Mouse (Mus musculus) lung, postnatal 10 days (tissue): ENCODE measurements around the gene Ppt2.

Source experiments
- DNase-seq: peaks from one replicate; pipeline ENCODE4 v3.0.0; 2021

Ppt2 gene

GRCm38 (mm10) chr17:34655581-34655991 lies 27.3 kb upstream of the Ppt2 start:
- peak; percentile 95 for DNase-seq

- DNase-seq, result peak; percentile 87
These were observed 26.9 kb upstream of the Ppt2 start for GRCm38 (mm10) chr17:34655160-34655559.

- DNase-seq, result peak; percentile 50
These were observed 26.1 kb upstream of the Ppt2 start for GRCm38 (mm10) chr17:34654392-34654791.

- peak; percentile 86 for DNase-seq
These were observed 25.5 kb upstream of the Ppt2 start for GRCm38 (mm10) chr17:34653746-34654285.

GRCm38 (mm10) chr17:34652985-34653384 lies 24.7 kb upstream of the Ppt2 start:
- DNase-seq, result no peak

- no peak for DNase-seq
These were observed 24.2 kb upstream of the Ppt2 start for GRCm38 (mm10) chr17:34652546-34652945.

GRCm38 (mm10) chr17:34651507-34652221 lies 23.4 kb upstream of the Ppt2 start:
- peak; percentile 69 for DNase-seq

- no peak for DNase-seq
These were observed 22.5 kb upstream of the Ppt2 start for GRCm38 (mm10) chr17:34650781-34651180.

- no peak for DNase-seq
These were observed 21.0 kb upstream of the Ppt2 start for GRCm38 (mm10) chr17:34649106-34649864.

- DNase-seq, result no peak
These were observed 20.0 kb upstream of the Ppt2 start for GRCm38 (mm10) chr17:34648141-34648890.

- DNase-seq, result peak; percentile 98
These were observed 18.8 kb upstream of the Ppt2 start, which contains the start of gene Atf6b for GRCm38 (mm10) chr17:34646906-34647787. Gene Atf6b (plus strand): TSS chr17:34647146.

GRCm38 (mm10) chr17:34645831-34646511 lies 17.7 kb upstream of the Ppt2 start:
- DNase-seq, result peak; percentile 30

- no peak for DNase-seq
These were observed 17.0 kb upstream of the Ppt2 start for GRCm38 (mm10) chr17:34645256-34645829.

- peak; percentile 98 for DNase-seq
These were observed 16.3 kb upstream of the Ppt2 start, which contains the start of gene Fkbpl for GRCm38 (mm10) chr17:34644608-34645007. Gene Fkbpl (plus strand): TSS chr17:34644764.

- no peak for DNase-seq
These were observed 15.6 kb upstream of the Ppt2 start for GRCm38 (mm10) chr17:34643944-34644343.

- DNase-seq, result no peak
These were observed 15.1 kb upstream of the Ppt2 start for GRCm38 (mm10) chr17:34643379-34643778.

GRCm38 (mm10) chr17:34641945-34642344 lies 13.6 kb upstream of the Ppt2 start:
- no peak for DNase-seq

GRCm38 (mm10) chr17:34640778-34641601 lies 12.7 kb upstream of the Ppt2 start:
- peak; percentile 72 for DNase-seq

- DNase-seq, result no peak
These were observed 11.3 kb upstream of the Ppt2 start for GRCm38 (mm10) chr17:34639461-34640255.
